Mouse (Mus musculus) lung, postnatal 36 days (tissue): ENCODE measurements around the gene Ggta1.

ENCODE experiments used
- DNase-seq: peaks from one replicate; pipeline ENCODE4 v3.0.0; 2022; ENCODE audit warnings: mixed read lengths

The Ggta1 gene

GRCm38 (mm10) chr2:35462791-35463281 is at the start of gene Ggta1:
TSS of gene Ggta1 (minus strand) at chr2:35463231.
- no peak for DNase-seq

DNA sequence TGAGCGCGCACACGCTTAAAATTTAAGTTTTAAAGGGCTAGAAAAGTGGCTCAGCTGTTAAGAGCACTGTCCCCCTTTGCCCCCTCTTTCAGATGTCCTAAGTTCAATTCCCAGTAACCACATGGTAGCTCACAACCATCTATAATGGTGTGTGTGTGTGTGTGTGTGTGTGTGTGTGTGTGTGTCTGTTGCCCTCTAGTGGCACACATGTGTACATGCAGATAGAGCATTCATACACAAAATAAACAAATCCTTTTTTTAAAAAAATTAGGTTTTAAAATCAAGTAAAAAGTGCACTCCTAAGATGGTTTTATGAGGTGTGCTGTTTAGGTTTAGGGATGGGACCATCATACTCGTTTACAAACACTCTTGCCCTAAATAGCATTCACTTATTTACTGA is 49.2 kb upstream of the Ggta1 start:
- no peak for DNase-seq

- no peak for DNase-seq
Observed at GRCm38 (mm10) chr2:35510920-35511319, 47.9 kb upstream of the Ggta1 start.

DNA sequence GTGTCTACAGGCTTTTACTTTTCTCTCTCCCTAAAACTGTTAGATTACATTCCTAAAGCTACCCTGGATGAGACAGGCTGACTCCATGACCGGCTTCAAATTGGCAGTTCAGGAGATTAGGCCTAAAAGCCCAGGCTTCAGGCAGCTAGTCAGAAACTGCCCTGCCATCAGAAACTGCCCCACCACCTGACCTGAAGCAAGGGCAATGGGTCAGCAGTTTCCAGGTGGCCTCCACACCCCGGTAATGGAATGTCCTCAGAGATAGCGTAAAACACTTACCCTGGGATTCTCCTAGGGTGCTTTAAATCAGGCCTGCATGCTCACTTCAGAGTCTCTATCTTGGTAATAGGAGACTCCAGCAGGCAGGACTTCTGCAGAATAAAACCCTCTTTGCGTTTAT is 46.9 kb upstream of the Ggta1 start:
- DNase-seq = no peak

GRCm38 (mm10) chr2:35509343-35509667 is 46.3 kb upstream of the Ggta1 start:
- no peak for DNase-seq

- peak; percentile 63 for DNase-seq
Observed at GRCm38 (mm10) chr2:35508597-35509342, 45.7 kb upstream of the Ggta1 start.

- DNase-seq = peak; percentile 51
Observed at GRCm38 (mm10) chr2:35507191-35507511, 44.1 kb upstream of the Ggta1 start.

GRCm38 (mm10) chr2:35506311-35507190 is 43.5 kb upstream of the Ggta1 start:
- peak; percentile 72 for DNase-seq

GRCm38 (mm10) chr2:35505519-35506286 is 42.7 kb upstream of the Ggta1 start:
- peak; percentile 49 for DNase-seq

DNA sequence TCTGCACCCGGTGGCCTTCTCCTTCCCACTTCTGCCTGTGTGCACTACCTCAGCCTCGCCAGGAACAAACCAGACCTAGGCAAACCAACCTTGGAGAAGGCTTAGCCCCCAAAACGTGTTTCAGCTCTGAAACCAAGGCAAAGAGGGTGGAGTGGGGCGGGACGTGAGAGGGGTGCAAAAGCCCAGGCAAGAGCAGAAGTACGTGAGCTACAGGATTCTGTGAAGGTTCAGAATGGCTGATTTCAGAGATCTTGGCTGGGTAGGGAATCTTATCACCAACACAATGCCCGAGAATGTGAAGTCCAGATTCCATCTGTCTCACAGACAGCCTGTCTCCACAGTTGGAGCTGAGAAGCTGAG is 41.4 kb upstream of the Ggta1 start:
- DNase-seq = peak; percentile 25

DNA sequence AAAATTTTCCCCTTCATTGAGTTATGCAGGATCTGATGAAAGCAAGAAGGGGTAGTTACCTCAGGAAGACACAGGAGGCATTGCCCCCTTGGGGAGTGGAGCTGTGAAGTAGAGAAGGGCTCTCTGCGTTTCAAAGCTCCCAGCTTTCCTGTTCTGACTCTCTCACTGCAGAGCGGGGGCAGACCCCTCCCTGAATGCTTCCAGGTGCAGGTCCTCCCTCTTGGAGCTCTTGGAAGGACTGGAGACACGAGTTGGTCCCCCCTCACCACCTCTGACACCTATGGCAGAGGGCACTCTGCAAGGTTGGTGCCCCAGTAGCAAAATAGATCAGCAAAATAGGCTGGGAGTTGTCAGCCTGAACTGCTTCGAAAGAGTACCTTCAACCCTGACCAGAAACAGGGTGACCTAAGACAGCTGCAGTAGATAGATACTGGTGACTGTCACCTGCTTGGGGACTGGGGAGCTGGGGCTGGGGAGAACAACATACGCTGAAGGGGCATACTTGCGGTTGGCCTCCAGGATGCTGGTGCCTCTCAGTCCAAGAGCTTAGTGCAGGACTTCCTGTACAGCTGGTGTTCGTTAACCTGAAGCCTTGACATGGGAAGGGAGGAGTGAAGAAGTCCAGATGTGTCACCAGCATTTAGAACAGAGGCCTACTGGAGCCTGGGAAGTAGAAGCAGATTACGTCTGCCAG is 40.8 kb upstream of the Ggta1 start:
- DNase-seq = peak; percentile 22

DNA sequence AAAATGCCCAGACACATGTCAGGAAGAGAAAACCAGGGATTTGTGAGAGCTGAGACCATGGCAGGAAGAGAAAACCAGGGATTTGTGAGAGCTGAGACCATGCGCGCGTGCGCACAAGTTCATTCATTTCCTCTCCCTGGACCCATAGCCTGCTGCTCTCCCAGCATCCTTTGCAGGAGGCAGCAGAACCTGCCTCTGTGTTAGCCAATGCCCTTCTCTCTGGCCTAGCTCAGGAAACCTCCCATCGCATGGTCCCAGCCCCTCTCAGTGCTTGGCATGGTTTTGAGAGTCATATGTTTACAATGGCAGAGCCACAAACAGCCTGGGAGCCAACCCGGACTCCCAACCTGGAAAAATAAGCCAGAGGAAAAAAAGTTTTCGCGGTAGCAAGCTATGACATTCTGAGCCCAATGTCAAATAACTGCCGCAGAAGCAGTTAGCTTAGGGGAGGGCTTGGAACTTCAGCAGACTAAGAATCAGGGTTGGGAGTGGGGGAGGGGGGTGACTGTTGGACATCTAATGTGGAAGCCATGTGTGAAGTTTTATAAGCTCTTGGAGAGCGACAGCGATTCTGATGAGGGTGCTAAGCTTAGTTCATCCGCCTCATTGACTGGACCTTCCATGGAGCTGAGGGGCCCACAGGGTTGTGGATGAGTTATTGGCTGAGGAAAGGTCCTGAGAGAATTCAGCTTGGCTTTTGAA is 40.1 kb upstream of the Ggta1 start:
- DNase-seq = no peak

DNA sequence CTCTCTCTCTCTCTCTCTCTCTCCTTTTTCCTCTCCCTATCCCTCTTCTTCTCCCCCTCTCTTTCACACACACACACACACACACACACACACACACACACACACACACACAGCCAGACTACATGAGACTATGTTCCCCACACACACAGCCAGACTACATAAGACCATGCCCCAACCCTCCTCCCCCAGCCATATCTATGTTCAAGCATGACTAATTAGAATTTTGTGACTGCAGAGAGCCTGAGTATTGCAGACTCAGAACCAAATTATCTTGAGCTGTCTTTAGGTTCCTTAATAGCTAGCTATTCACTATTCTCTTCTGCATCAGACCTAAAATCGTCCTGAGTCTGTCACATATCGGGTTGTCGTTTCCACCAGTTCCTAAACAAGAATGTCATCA is 39.5 kb upstream of the Ggta1 start:
- DNase-seq = no peak

GRCm38 (mm10) chr2:35499474-35499873 is 36.4 kb upstream of the Ggta1 start:
- no peak for DNase-seq

- DNase-seq = no peak
Observed at GRCm38 (mm10) chr2:35498961-35499360, 35.9 kb upstream of the Ggta1 start.

GRCm38 (mm10) chr2:35497662-35498196 is 34.7 kb upstream of the Ggta1 start:
- DNase-seq = no peak

- DNase-seq = no peak
Observed at GRCm38 (mm10) chr2:35496279-35497013, 33.4 kb upstream of the Ggta1 start.

DNA sequence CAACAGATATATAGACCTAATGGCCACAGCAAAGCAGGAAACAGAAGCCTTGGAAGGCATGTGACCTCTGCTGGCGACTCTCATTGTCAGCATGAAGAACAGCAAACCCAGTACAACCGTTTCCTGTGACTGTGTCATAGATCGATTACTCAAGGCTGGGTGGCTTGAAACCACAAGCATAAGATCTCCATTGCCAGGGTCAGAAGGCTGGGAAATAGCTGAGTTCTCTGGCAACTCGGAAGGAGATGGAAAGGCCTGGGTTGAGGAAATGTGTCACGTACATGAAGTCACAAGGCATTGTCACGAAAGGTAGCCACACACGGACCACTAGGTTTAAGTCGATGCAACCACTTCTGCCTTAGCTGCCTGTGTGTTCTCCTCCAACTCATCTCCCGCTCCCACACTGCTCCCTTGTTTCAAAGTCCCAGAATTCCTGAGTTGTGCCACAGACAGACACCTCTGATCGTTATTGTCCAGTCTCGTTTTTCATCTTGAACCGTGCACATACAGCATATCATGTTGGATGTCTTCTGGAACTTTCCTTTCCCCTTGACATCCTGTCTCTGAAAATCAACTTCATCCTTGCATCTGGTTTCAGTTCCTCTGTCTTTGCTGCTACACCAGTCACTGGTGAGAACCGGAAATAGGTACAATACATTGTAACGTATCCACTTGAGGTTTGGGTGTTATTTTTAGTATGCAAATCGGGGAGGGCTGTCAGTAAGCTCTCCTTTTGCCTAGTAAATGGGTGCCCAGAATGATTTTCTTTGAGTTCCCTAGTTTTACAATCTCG is 32.7 kb upstream of the Ggta1 start:
- DNase-seq = peak; percentile 75

- no peak for DNase-seq
Observed at GRCm38 (mm10) chr2:35493566-35493965, 30.5 kb upstream of the Ggta1 start.

- no peak for DNase-seq
Observed at GRCm38 (mm10) chr2:35491151-35491550, 28.1 kb upstream of the Ggta1 start.
